Comparison of ENCODE assay signal across 18 mouse cellular contexts in genomic region chr7:68286526-68287481, GRCm38 (mm10). TPM values are rescaled to one million over a fixed set of nuclear protein-coding genes. Genes with fewer than 3 reads are reported as not detected.
A peak's percentile ranks its signal among the peaks of the same experiment; 100 is the strongest.
DNase-seq lines count a peak whose midpoint lies in the region; ATAC-seq and TF ChIP-seq lines count a peak whose summit lies in the region.
"Had no signal": no experiment of that assay in that cellular context is flagged by ENCODE, and none has a peak within 500 bp of the region (broad histone marks: within the 10 kb centered on the region; RNA-seq: fewer than 3 reads in every experiment).

No protein-coding gene starts in this region.

- H3K4me2 ChIP-seq in limb, embryonic 14.5 days (replicated peaks; ENCODE audit: low read depth, low read length, severe bottlenecking) = no peak overlapping the region
- H3K4me2 ChIP-seq: forebrain, embryonic 13.5 days had no signal

- no peak; the same call in 1 of the 2 replicates for TF ChIP-seq POLR2A in spleen, adult 2 months (IDR thresholded peaks at IDR 0.05; ENCODE audit: low read depth, low read length)
- TF ChIP-seq POLR2A in limb, embryonic 14.5 days (IDR thresholded peaks at IDR 0.05; ENCODE audit: borderline replicate concordance, extremely low read depth, insufficient read depth, insufficient read length) = no peak

- peaks cover 47% of the 10 kb centered on the region for H3K4me1 ChIP-seq in spleen, adult 2 months (ENCODE audit: control insufficient read depth, insufficient read depth, insufficient read length)
- H3K4me1 ChIP-seq in limb, embryonic 14.5 days (ENCODE audit: control insufficient read depth, insufficient read depth, low read length) = peaks cover 11% of the 10 kb centered on the region
- H3K4me1 ChIP-seq: forebrain, embryonic 13.5 days had no signal

- no peaks in the 10 kb centered on the region for H3K27me3 ChIP-seq in spleen, adult 2 months (ENCODE audit: control insufficient read depth, insufficient read depth, low read length)
- H3K27me3 ChIP-seq in limb, embryonic 14.5 days (ENCODE audit: control insufficient read depth, insufficient read depth, low read length) = no peaks in the 10 kb centered on the region
- H3K27me3 ChIP-seq: forebrain, embryonic 13.5 days had no signal

- peak overlapping the region; percentile 91 for H3K27ac ChIP-seq in spleen, adult 2 months (ENCODE audit: insufficient read depth, low read length)
- 0 out of 2 replicates have a peak overlapping the region, but pooled peaks have one; percentile 8 for H3K27ac ChIP-seq in limb, embryonic 14.5 days (replicated peaks; ENCODE audit: low read depth, low read length)
- H3K27ac ChIP-seq: forebrain, embryonic 13.5 days had no signal

- DNase-seq in gastrocnemius, adult 18-20 months (ENCODE audit: low spot score) = peak; percentile 8
- DNase-seq in gastrocnemius, postnatal 25 days = no peak
- peak; percentile 44 to 59 for DNase-seq in spleen, adult 2 months (ENCODE audit: low read depth in 1 of 2, low spot score in 2 of 2)
- no peak for DNase-seq in spleen, postnatal 14 days (ENCODE audit: low spot score in 2 of 2)
- no peak for DNase-seq in limb, embryonic 14.5 days (ENCODE audit: low spot score)
- peak; percentile 62 for DNase-seq in thymus, postnatal 4 days
- no peak for DNase-seq in embryo, embryonic 11 days
- no peak for DNase-seq in urinary bladder, adult 18-20 months (ENCODE audit: low spot score in 2 of 2)
- DNase-seq: adrenal gland, adult 2 months; cerebellum, adult 11-12 months; kidney, adult 8-10 months; layer of hippocampus, adult 9-11 months; lung, postnatal 4 days; right cerebral cortex, postnatal 25 days had no signal

- H3K9me3 ChIP-seq in limb, embryonic 14.5 days (ENCODE audit: control insufficient read depth, low read length) = no peaks in the 10 kb centered on the region
- H3K9me3 ChIP-seq: forebrain, embryonic 13.5 days had no signal

- ATAC-seq in limb, embryonic 14.5 days (ENCODE audit: low FRiP score, low read depth) = no peak
- ATAC-seq: forebrain, embryonic 13.5 days had no signal

- no peak overlapping the region for H3K4me3 ChIP-seq in spleen, adult 2 months (ENCODE audit: extremely low read depth, insufficient read depth, insufficient read length)
- H3K4me3 ChIP-seq in limb, embryonic 14.5 days (replicated peaks; ENCODE audit: low read length) = no peak overlapping the region
- H3K4me3 ChIP-seq: forebrain, embryonic 13.5 days had no signal

- H3K36me3 ChIP-seq in spleen, adult 2 months (ENCODE audit: control insufficient read depth, insufficient read depth, low read length) = peaks cover 1% of the 10 kb centered on the region
- H3K36me3 ChIP-seq in limb, embryonic 14.5 days (ENCODE audit: control insufficient read depth, insufficient read depth, low read length) = no peaks in the 10 kb centered on the region

- no peak for TF ChIP-seq CTCF in spleen, adult 2 months (IDR thresholded peaks at IDR 0.05; ENCODE audit: extremely low read depth, insufficient read depth, insufficient read length, insufficient replicate concordance)

- WGBS in spleen, adult 2 months = 64% methylated on average over 24 of the region's 24 CpGs
- WGBS in limb, embryonic 14.5 days = 93% methylated on average over 24 of the region's 24 CpGs

- no peak overlapping the region for H3K9ac ChIP-seq in limb, embryonic 14.5 days (ENCODE audit: low read depth, low read length, severe bottlenecking)
- H3K9ac ChIP-seq: forebrain, embryonic 13.5 days had no signal

RNA-seq across cellular contexts. Expression of gene Fam169b, which starts 13.2 kb away (rescaled TPM):
- total RNA-seq in gastrocnemius, adult 18-20 months (2021) = under 1 TPM; 0.14 to 0.23 TPM
- under 1 TPM in 1 of 2 experiments, not detected in 1; 0.18 TPM for total RNA-seq in gastrocnemius, postnatal 25 days (2021)
- polyA plus RNA-seq in spleen, adult 2 months (2012; rRNA removed) = 27.9 and 29.2 TPM in 2 replicates
- 1.9 and 2.5 TPM in 2 replicates for polyA plus RNA-seq in limb, embryonic 14.5 days (2012; rRNA removed)
- 1.0 TPM in 2 replicates for polyA plus RNA-seq in limb, embryonic 14.5 days (2014; fragmentation: Nextera tagmentation; extraction: Ambion mirVana)
- total RNA-seq: adrenal gland, adult 2 months had no signal
- polyA plus RNA-seq: forebrain, embryonic 13.5 days had no signal

RNA-seq across cellular contexts. Expression of gene Pgpep1l, which starts 22.8 kb away (rescaled TPM):
- total RNA-seq in gastrocnemius, adult 18-20 months (2021) = 1 to 10 TPM; 4.2 to 4.6 TPM
- total RNA-seq in gastrocnemius, postnatal 25 days (2021) = 1 to 10 TPM; 4.4 to 5.0 TPM
- polyA plus RNA-seq in spleen, adult 2 months (2012; rRNA removed) = 0.36 and 0.53 TPM in 2 replicates
- 0.59 and 0.80 TPM in 2 replicates for polyA plus RNA-seq in limb, embryonic 14.5 days (2012; rRNA removed)
- 0.19 TPM in 1 of 2 replicates, not detected in the other for polyA plus RNA-seq in limb, embryonic 14.5 days (2014; fragmentation: Nextera tagmentation; extraction: Ambion mirVana)
- total RNA-seq: adrenal gland, adult 2 months; monocyte, adult 5-6 weeks had no signal
- polyA plus RNA-seq: adrenal gland, adult 2 months; forebrain, embryonic 13.5 days; hindbrain, embryonic 11.5 days; limb, embryonic 11.5 days had no signal

Comparison
In these comparisons a context has a peak if more than half of its experiments do, and no peak if none do; other contexts are left out.
1. DNase-seq: peak in gastrocnemius, adult 18-20 months (single experiment), spleen, adult 2 months (2 of 2) and thymus, postnatal 4 days (single experiment); none in gastrocnemius, postnatal 25 days (single experiment), spleen, postnatal 14 days (0 of 2), limb, embryonic 14.5 days (single experiment), embryo, embryonic 11 days (single experiment) and urinary bladder, adult 18-20 months (0 of 2).